Mouse (Mus musculus) limb, embryonic 15.5 days (tissue): ENCODE results near the gene Il1rn. TPM values are rescaled to one million over a fixed set of nuclear protein-coding genes. Genes with fewer than 3 reads are reported as not detected.

ENCODE experiments used
- ATAC-seq: fragments of 200-750 bp; cut with Nextera tagmentation; 2 replicates; pipeline ENCODE4 v1.8.0; 2017; ENCODE audit warnings: low read depth, moderate TSS enrichment; ENCODE audit not compliant: insufficient number of reproducible peaks, low FRiP score, low TSS enrichment
- H3K27ac ChIP-seq: fragments of 300-500 bp; sonication (generic); 2 replicates; pipeline ENCODE4 v1.5.1; 2015; ENCODE audit warnings: moderate library complexity, mild to moderate bottlenecking, inconsistent platforms
- H3K27me3 ChIP-seq: fragments of 300-500 bp; sonication (generic); 2 replicates; pipeline ENCODE4 v1.6.1; 2015; ENCODE audit warnings: inconsistent platforms
- H3K36me3 ChIP-seq: fragments of 300-500 bp; sonication (generic); 2 replicates; pipeline ENCODE4 v1.6.1; 2015; ENCODE audit warnings: inconsistent platforms
- H3K4me1 ChIP-seq: fragments of 300-500 bp; sonication (generic); 2 replicates; pipeline ENCODE4 v1.6.1; 2015; ENCODE audit warnings: inconsistent platforms
- H3K4me2 ChIP-seq: fragments of 300-500 bp; sonication (generic); 2 replicates; pipeline ENCODE4 v1.6.1; 2015; ENCODE audit warnings: mild to moderate bottlenecking, inconsistent platforms
- H3K4me3 ChIP-seq: fragments of 300-500 bp; sonication (generic); 2 replicates; pipeline ENCODE4 v1.5.1; 2015; ENCODE audit warnings: mild to moderate bottlenecking, inconsistent platforms
- H3K9ac ChIP-seq: fragments of 300-500 bp; sonication (generic); 2 replicates; pipeline ENCODE4 v1.6.1; 2015; ENCODE audit warnings: inconsistent platforms
- H3K9me3 ChIP-seq: fragments of 300-500 bp; sonication (generic); 2 replicates; pipeline ENCODE4 v1.6.1; 2016; ENCODE audit warnings: inconsistent platforms
- WGBS: fragments of 180-500 bp; shearing (Covaris S2); methylation state at CpG from one replicate; pipeline ENCODE4 v1.1.7; 2015; 5-methylcytosine and 5-hydroxymethylcytosine counted together
- polyA plus RNA-seq: library from polyadenylated mRNA; unstranded; fragments of >200 nt; fragmentation: Nextera tagmentation; extraction: Ambion mirVana; gene quantifications from 2 replicates; pipeline ENCODE4 v1.2.1, GENCODE M21; 2015

The Il1rn gene
- 16.3 TPM in 2 replicates for polyA plus RNA-seq

- Histone ChIP-seq H3K4me2 (no peak within 1 kb of the TSS), H3K27me3 (no peaks in the 10 kb centered on the region), H3K36me3 (no peaks in the 10 kb centered on the region), H3K4me3 (no peak within 1 kb of the TSS), H3K9ac (no peak within 1 kb of the TSS), H3K4me1 (no peaks in the 10 kb centered on the region), H3K9me3 (no peaks in the 10 kb centered on the region), H3K27ac (no peak within 1 kb of the TSS)
- no peak for ATAC-seq
- 56% methylated on average over 2 of the region's 2 CpGs for WGBS
Measured at GRCm38 (mm10) chr2:24336545-24336944, at the start of gene Il1rn. Gene Il1rn (plus strand): TSS chr2:24336853.

- Histone ChIP-seq H3K4me1 (no peaks in the 10 kb centered on the region), H3K9me3 (no peaks in the 10 kb centered on the region), H3K4me3 (no peak within 1 kb of the TSS), H3K36me3 (no peaks in the 10 kb centered on the region), H3K27ac (no peak within 1 kb of the TSS), H3K27me3 (no peaks in the 10 kb centered on the region), H3K9ac (no peak within 1 kb of the TSS), H3K4me2 (no peak within 1 kb of the TSS)
- WGBS: 74% methylated on average over 5 of the region's 5 CpGs
- no peak for ATAC-seq
Measured at GRCm38 (mm10) chr2:24290896-24291295, 45.8 kb upstream of the Il1rn start, which contains the start of gene Il1f10. Gene Il1f10 (plus strand): TSS chr2:24291196.

GRCm38 (mm10) chr2:24294616-24295015 is 42.0 kb upstream of the Il1rn start:
- no peak for ATAC-seq
- 40% methylated on average over 1 of the region's 1 CpGs for WGBS
- no peaks in the 10 kb centered on the region for H3K4me1 ChIP-seq

GRCm38 (mm10) chr2:24296837-24297236 is 39.8 kb upstream of the Il1rn start:
- no peak overlapping the region for H3K4me2 ChIP-seq
- H3K9ac ChIP-seq: no peak overlapping the region
- H3K9me3 ChIP-seq: no peaks in the 10 kb centered on the region
- no peak overlapping the region for H3K27ac ChIP-seq
- H3K36me3 ChIP-seq: no peaks in the 10 kb centered on the region
- H3K4me1 ChIP-seq: no peaks in the 10 kb centered on the region
- H3K27me3 ChIP-seq: no peaks in the 10 kb centered on the region
- WGBS: 6% methylated on average over 3 of the region's 3 CpGs
- H3K4me3 ChIP-seq: no peak overlapping the region
- no peak for ATAC-seq

More at GRCm38 (mm10) chr2:24294616-24295015, 42.0 kb upstream of the Il1rn start:
- no peak overlapping the region for H3K27ac ChIP-seq
- no peaks in the 10 kb centered on the region for H3K9me3 ChIP-seq
- H3K4me3 ChIP-seq: no peak overlapping the region
- H3K9ac ChIP-seq: no peak overlapping the region
- H3K4me2 ChIP-seq: no peak overlapping the region
- no peaks in the 10 kb centered on the region for H3K36me3 ChIP-seq
- no peaks in the 10 kb centered on the region for H3K27me3 ChIP-seq

- Histone ChIP-seq H3K9ac (no peak overlapping the region), H3K4me2 (no peak overlapping the region), H3K9me3 (no peaks in the 10 kb centered on the region), H3K27ac (no peak overlapping the region), H3K27me3 (no peaks in the 10 kb centered on the region), H3K36me3 (no peaks in the 10 kb centered on the region), H3K4me3 (no peak overlapping the region), H3K4me1 (no peaks in the 10 kb centered on the region)
- ATAC-seq: no peak
- WGBS: 63% methylated on average over 6 of the region's 6 CpGs
Measured at GRCm38 (mm10) chr2:24311302-24312001, 25.2 kb upstream of the Il1rn start.

- Histone ChIP-seq H3K27me3 (no peaks in the 10 kb centered on the region), H3K9me3 (no peaks in the 10 kb centered on the region), H3K4me3 (no peak overlapping the region), H3K27ac (no peak overlapping the region), H3K4me2 (no peak overlapping the region), H3K9ac (no peak overlapping the region), H3K4me1 (no peaks in the 10 kb centered on the region), H3K36me3 (no peaks in the 10 kb centered on the region)
- WGBS: 77% methylated on average over 1 of the region's 1 CpGs
- ATAC-seq: no peak
Measured at GRCm38 (mm10) chr2:24316919-24317318, 19.7 kb upstream of the Il1rn start.

GRCm38 (mm10) chr2:24317919-24318598 is 18.6 kb upstream of the Il1rn start:
- H3K4me2 ChIP-seq: no peak overlapping the region
- no peaks in the 10 kb centered on the region for H3K36me3 ChIP-seq
- no peaks in the 10 kb centered on the region for H3K4me1 ChIP-seq
- 70% methylated on average over 4 of the region's 4 CpGs for WGBS
- no peak overlapping the region for H3K9ac ChIP-seq
- no peaks in the 10 kb centered on the region for H3K9me3 ChIP-seq
- no peak overlapping the region for H3K27ac ChIP-seq
- no peak overlapping the region for H3K4me3 ChIP-seq
- H3K27me3 ChIP-seq: no peaks in the 10 kb centered on the region
- ATAC-seq: no peak

GRCm38 (mm10) chr2:24335333-24335732 is 1.3 kb upstream of the Il1rn start:
- no peak overlapping the region for H3K4me2 ChIP-seq
- no peak overlapping the region for H3K9ac ChIP-seq
- WGBS: 49% methylated on average over 3 of the region's 3 CpGs
- no peaks in the 10 kb centered on the region for H3K4me1 ChIP-seq
- H3K27me3 ChIP-seq: no peaks in the 10 kb centered on the region
- H3K27ac ChIP-seq: no peak overlapping the region
- ATAC-seq: no peak
- H3K4me3 ChIP-seq: no peak overlapping the region
- no peaks in the 10 kb centered on the region for H3K9me3 ChIP-seq
- no peaks in the 10 kb centered on the region for H3K36me3 ChIP-seq

- 63% methylated on average over 3 of the region's 3 CpGs for WGBS
- Histone ChIP-seq H3K9ac (no peak overlapping the region), H3K9me3 (no peaks in the 10 kb centered on the region), H3K4me3 (no peak overlapping the region), H3K4me1 (no peaks in the 10 kb centered on the region), H3K36me3 (no peaks in the 10 kb centered on the region), H3K4me2 (no peak overlapping the region), H3K27ac (no peak overlapping the region), H3K27me3 (no peaks in the 10 kb centered on the region)
- ATAC-seq: no peak
Measured at GRCm38 (mm10) chr2:24341395-24341885, 4.8 kb downstream of the Il1rn start.

- Histone ChIP-seq H3K4me3 (no peak overlapping the region), H3K27me3 (no peaks in the 10 kb centered on the region), H3K9me3 (no peaks in the 10 kb centered on the region), H3K36me3 (no peaks in the 10 kb centered on the region), H3K27ac (no peak overlapping the region), H3K4me2 (no peak overlapping the region), H3K9ac (no peak overlapping the region), H3K4me1 (no peaks in the 10 kb centered on the region)
- WGBS: 76% methylated on average over 4 of the region's 4 CpGs
- ATAC-seq: no peak
Measured at GRCm38 (mm10) chr2:24344619-24345018, 8.0 kb downstream of the Il1rn start.

GRCm38 (mm10) chr2:24345056-24345455 is 8.4 kb downstream of the Il1rn start:
- Histone ChIP-seq H3K27me3 (no peaks in the 10 kb centered on the region), H3K9me3 (no peaks in the 10 kb centered on the region), H3K9ac (no peak overlapping the region), H3K36me3 (no peaks in the 10 kb centered on the region), H3K4me1 (no peaks in the 10 kb centered on the region), H3K4me2 (no peak overlapping the region), H3K4me3 (no peak overlapping the region), H3K27ac (no peak overlapping the region)
- ATAC-seq: no peak
- 76% methylated on average over 8 of the region's 8 CpGs for WGBS

GRCm38 (mm10) chr2:24347926-24348325 is 11.3 kb downstream of the Il1rn start:
- no peak overlapping the region for H3K4me3 ChIP-seq
- ATAC-seq: no peak
- no peaks in the 10 kb centered on the region for H3K27me3 ChIP-seq
- WGBS: 74% methylated on average over 1 of the region's 1 CpGs
- no peaks in the 10 kb centered on the region for H3K9me3 ChIP-seq
- H3K4me2 ChIP-seq: no peak overlapping the region
- H3K27ac ChIP-seq: no peak overlapping the region
- no peaks in the 10 kb centered on the region for H3K4me1 ChIP-seq
- H3K36me3 ChIP-seq: no peaks in the 10 kb centered on the region
- H3K9ac ChIP-seq: no peak overlapping the region
